Mouse (Mus musculus): ENCODE data around the gene Myom3. TPM values are rescaled to one million over a fixed set of nuclear protein-coding genes. Genes with fewer than 3 reads are reported as not detected.

The Myom3 gene
- polyA plus RNA-seq, 1 experiment, result 7.0 TPM

GRCm38 (mm10) chr4:135847581-135847980, 88.1 kb downstream of the Myom3 start:
- H3K4me3 ChIP-seq (ENCODE audit: insufficient read depth, low read depth, low read length), result no peak overlapping the region
- H3K4me1 ChIP-seq (ENCODE audit: control insufficient read depth, insufficient read depth, insufficient read length, low read length), result no peaks in the 10 kb centered on the region
- 0 out of 2 replicates have a peak overlapping the region, but pooled peaks have one; percentile 28 for H3K27ac ChIP-seq (replicated peaks; ENCODE audit: low read depth, low read length)

GRCm38 (mm10) chr4:135850411-135851095, 91.0 kb downstream of the Myom3 start:
- Histone ChIP-seq H3K27ac (replicated peaks; ENCODE audit: low read depth, low read length) (no peak overlapping the region), H3K4me3 (ENCODE audit: insufficient read depth, low read depth, low read length) (no peak overlapping the region), H3K4me1 (ENCODE audit: control insufficient read depth, insufficient read depth, insufficient read length, low read length) (no peaks in the 10 kb centered on the region)

DNA sequence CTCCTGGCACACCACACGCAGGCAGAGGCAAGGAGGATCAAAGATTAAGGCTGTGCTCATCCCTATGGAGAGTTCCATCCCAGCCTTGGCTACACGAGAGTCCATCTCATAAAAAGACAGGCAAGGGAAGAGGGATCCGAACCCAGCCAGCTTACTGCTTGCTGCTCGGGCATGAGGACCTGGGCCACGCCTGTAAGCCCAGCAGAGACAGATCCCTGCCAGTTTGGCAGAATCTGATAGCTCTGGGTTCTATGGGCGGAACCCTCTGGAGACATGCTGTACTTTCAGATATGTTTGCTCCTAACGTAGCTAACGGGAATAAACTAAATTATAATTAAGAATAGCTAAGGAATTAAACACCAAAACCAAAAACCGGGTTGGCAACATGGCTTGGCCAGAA, 92.4 kb downstream of the Myom3 start:
- H3K4me3 ChIP-seq (ENCODE audit: insufficient read depth, low read depth, low read length), result no peak overlapping the region
- H3K27ac ChIP-seq (replicated peaks; ENCODE audit: low read depth, low read length), result no peak overlapping the region
- no peaks in the 10 kb centered on the region for H3K4me1 ChIP-seq (ENCODE audit: control insufficient read depth, insufficient read depth, insufficient read length, low read length)

- no peak overlapping the region for H3K27ac ChIP-seq (replicated peaks; ENCODE audit: low read depth, low read length)
- no peak overlapping the region for H3K4me3 ChIP-seq (ENCODE audit: insufficient read depth, low read depth, low read length)
- peaks cover 2% of the 10 kb centered on the region; the same call in 1 of the 2 replicates for H3K4me1 ChIP-seq (ENCODE audit: control insufficient read depth, insufficient read depth, insufficient read length, low read length)
These were observed 94.6 kb downstream of the Myom3 start for GRCm38 (mm10) chr4:135853987-135854546.

DNA sequence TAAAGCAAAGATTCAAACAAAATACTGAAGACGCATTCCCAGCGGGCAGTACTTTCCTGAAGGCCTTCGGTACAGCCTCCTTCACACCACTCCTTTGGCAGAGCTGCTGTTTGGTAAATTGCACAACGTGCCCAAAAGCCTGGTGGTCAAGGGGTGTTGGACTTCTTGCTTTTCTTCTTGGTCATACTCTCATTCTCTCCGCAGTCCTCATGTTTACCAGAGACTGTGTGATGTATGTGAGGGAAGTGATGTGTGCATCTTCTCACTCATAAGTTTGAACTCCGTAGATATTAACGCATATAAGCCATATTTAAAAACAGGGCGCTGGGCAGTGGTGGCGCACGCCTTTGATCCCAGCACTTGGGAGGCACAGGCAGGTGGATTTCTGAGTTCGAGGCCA, 95.1 kb downstream of the Myom3 start:
- no peak overlapping the region; the same call in 1 of the 2 replicates for H3K27ac ChIP-seq (replicated peaks; ENCODE audit: low read depth, low read length)
- no peak overlapping the region for H3K4me3 ChIP-seq (ENCODE audit: insufficient read depth, low read depth, low read length)
- H3K4me1 ChIP-seq (ENCODE audit: control insufficient read depth, insufficient read depth, insufficient read length, low read length), result peaks cover 5% of the 10 kb centered on the region

GRCm38 (mm10) chr4:135855080-135855479, 95.6 kb downstream of the Myom3 start:
- Histone ChIP-seq H3K27ac (replicated peaks; ENCODE audit: low read depth, low read length) (peak overlapping the region; percentile 82), H3K4me3 (ENCODE audit: insufficient read depth, low read depth, low read length) (peak overlapping the region; percentile 78), H3K4me1 (ENCODE audit: control insufficient read depth, insufficient read depth, insufficient read length, low read length) (peaks cover 7% of the 10 kb centered on the region)

DNA sequence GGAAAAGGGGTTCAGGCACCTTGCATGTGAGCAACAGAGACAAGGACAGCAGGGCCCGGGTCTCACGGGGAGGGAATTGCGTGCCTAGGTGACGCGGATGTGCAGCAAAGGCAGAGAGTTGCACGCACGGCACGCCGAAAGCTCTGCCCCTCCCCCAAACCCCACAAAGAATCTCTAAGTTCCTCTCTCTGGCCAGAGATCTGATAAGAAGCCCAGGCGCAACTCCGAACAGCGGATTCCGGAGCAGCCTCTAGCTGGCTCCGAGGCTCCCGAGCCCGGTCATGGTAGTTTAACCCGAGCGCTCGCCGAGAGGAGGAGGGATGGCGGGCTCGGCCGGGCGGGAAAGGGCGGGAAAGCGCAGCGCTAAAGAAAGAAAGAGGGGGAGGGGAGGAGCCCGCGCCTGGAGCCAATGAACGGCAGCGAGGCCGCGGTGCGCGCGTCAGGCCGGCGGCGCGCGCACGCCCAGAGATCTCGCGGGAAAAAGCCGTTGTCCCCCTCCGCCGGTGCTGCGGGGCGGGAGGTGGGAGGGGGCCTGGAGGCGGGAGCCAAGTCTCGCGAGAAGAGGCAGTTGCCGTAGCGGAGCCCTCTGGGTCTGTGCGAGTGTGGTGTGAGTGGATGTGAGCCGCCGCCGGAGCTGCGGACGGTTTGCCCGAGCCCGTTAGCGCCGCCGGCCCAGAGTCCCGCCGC, 96.2 kb downstream of the Myom3 start, which contains the start of gene Srsf10:
Gene Srsf10, plus strand, starts transcription at position 212 of the 687 bp plus-strand sequence.
- H3K4me3 ChIP-seq (ENCODE audit: insufficient read depth, low read depth, low read length), result peak within 1 kb of the TSS; percentile 98
- peaks cover 7% of the 10 kb centered on the region for H3K4me1 ChIP-seq (ENCODE audit: control insufficient read depth, insufficient read depth, insufficient read length, low read length)
- H3K27ac ChIP-seq (replicated peaks; ENCODE audit: low read depth, low read length), result peak within 1 kb of the TSS; percentile 98

DNA sequence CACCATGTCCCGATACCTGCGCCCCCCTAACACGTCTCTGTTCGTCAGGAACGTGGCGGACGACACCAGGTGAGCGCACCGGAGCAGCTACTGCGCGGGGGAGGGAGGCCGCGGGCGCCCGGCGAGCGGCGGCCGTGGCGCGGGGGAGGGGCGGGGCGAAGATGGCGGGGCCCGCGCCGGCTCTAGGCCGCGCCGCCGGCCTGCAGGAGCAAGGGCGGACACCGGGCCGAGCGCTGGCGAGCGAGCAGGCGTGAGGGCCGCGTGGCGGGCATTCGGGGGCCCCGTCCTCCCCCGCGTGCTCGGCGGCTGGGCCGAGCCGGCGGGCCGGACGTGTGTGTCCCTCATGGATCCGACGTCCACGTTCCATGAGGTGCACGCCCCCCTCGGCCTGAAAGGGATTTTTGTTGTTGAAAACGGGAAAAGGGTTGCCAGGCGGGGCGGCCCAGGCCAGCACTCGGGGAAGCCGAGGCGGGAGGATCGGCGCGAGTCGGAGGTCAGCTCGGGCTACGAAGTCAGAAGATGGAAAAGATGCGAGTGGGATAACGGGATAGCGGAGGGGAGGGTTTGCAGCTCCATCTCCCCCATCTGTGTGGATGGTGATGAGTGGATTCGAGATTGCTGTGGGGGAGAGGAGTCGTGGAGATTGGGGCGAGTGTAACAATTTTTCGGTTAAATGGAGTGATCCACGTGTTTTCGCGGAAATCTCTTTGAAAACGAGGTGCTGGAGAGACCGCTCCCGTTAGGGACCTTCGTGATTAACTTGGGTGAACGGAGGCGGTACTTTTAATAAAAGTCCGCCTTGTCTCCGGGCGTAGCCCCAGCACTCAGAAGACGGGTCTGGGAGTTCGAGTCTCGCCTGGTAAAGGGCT, 96.9 kb downstream of the Myom3 start:
- peak overlapping the region; percentile 98 for H3K27ac ChIP-seq (replicated peaks; ENCODE audit: low read depth, low read length)
- H3K4me1 ChIP-seq (ENCODE audit: control insufficient read depth, insufficient read depth, insufficient read length, low read length), result peaks cover 7% of the 10 kb centered on the region
- peak overlapping the region; percentile 98 for H3K4me3 ChIP-seq (ENCODE audit: insufficient read depth, low read depth, low read length)

- Histone ChIP-seq H3K4me1 (ENCODE audit: control insufficient read depth, insufficient read depth, insufficient read length, low read length) (peaks cover 7% of the 10 kb centered on the region), H3K4me3 (ENCODE audit: insufficient read depth, low read depth, low read length) (peak overlapping the region; percentile 98), H3K27ac (replicated peaks; ENCODE audit: low read depth, low read length) (peak overlapping the region; percentile 56)
These were observed 98.2 kb downstream of the Myom3 start for GRCm38 (mm10) chr4:135857597-135858186.

Other genes starting within 250 kb of the Myom3 start
- gene Grhl3, start 186.1 kb upstream of the Myom3 start, polyA plus RNA-seq (2012; ENCODE audit: insufficient read depth, insufficient read length, missing spikeins), result not detected in 2 replicates
- not detected in 2 replicates for gene Ifnlr1, start 73.4 kb upstream of the Myom3 start, polyA plus RNA-seq (2012; ENCODE audit: insufficient read depth, insufficient read length, missing spikeins)
- not detected in 2 replicates for gene Il22ra1, start 31.5 kb upstream of the Myom3 start, polyA plus RNA-seq (2012; ENCODE audit: insufficient read depth, insufficient read length, missing spikeins)
- gene Srsf10, start 96.0 kb downstream of the Myom3 start, polyA plus RNA-seq (2012; ENCODE audit: insufficient read depth, insufficient read length, missing spikeins), result 58.3 and 62.6 TPM in 2 replicates
- gene Pnrc2, start 114.1 kb downstream of the Myom3 start, polyA plus RNA-seq (2012; ENCODE audit: insufficient read depth, insufficient read length, missing spikeins), result 86.4 and 125 TPM in 2 replicates
- 0.55 and 0.58 TPM in 2 replicates for gene Cnr2, start 135.7 kb downstream of the Myom3 start, polyA plus RNA-seq (2012; ENCODE audit: insufficient read depth, insufficient read length, missing spikeins)
- 106 and 110 TPM in 2 replicates for gene Fuca1, start 161.0 kb downstream of the Myom3 start, polyA plus RNA-seq (2012; ENCODE audit: insufficient read depth, insufficient read length, missing spikeins)
- gene Hmgcl, start 186.7 kb downstream of the Myom3 start, polyA plus RNA-seq (2012; ENCODE audit: insufficient read depth, insufficient read length, missing spikeins), result 45.1 and 79.9 TPM in 2 replicates
- 40.3 and 53.3 TPM in 2 replicates for gene Gale, start 204.0 kb downstream of the Myom3 start, polyA plus RNA-seq (2012; ENCODE audit: insufficient read depth, insufficient read length, missing spikeins)
- gene Lypla2, start 212.9 kb downstream of the Myom3 start, polyA plus RNA-seq (2012; ENCODE audit: insufficient read depth, insufficient read length, missing spikeins), result 29.3 and 29.8 TPM in 2 replicates
- 20.3 and 31.3 TPM in 2 replicates for gene Pithd1, start 227.5 kb downstream of the Myom3 start, polyA plus RNA-seq (2012; ENCODE audit: insufficient read depth, insufficient read length, missing spikeins)